Mouse (Mus musculus) testis, adult 2 months (tissue): Measurements from ENCODE around the gene Rab34. TPM values are rescaled to one million over a fixed set of nuclear protein-coding genes. Genes with fewer than 3 reads are reported as not detected.
A peak's percentile ranks its signal among the peaks of the same experiment; 100 is the strongest.
"Not testable (repeated sequence)": the region's sequence is repeated elsewhere in the genome, so short reads cannot be mapped to it uniquely, and the experiment has no call there.

ENCODE experiments used
- H3K27ac ChIP-seq: fragments of 200-500 bp; 2 replicates; pipeline ENCODE4 v1.5.1; 2012; ENCODE audit warnings: low read depth, low read length; ENCODE audit not compliant: control insufficient read depth, insufficient read depth
- H3K27me3 ChIP-seq: fragments of 200-500 bp; 2 replicates; pipeline ENCODE4 v1.6.1; 2012; ENCODE audit warnings: mild to moderate bottlenecking, low read length, moderate library complexity; ENCODE audit not compliant: control insufficient read depth, insufficient read depth
- H3K36me3 ChIP-seq: fragments of 200-500 bp; 2 replicates; pipeline ENCODE4 v1.6.1; 2012; ENCODE audit warnings: mild to moderate bottlenecking, low read length; ENCODE audit not compliant: control insufficient read depth, insufficient read depth
- H3K4me1 ChIP-seq: fragments of 200-500 bp; 2 replicates; pipeline ENCODE4 v1.6.1; 2012; ENCODE audit warnings: low read length; ENCODE audit not compliant: control insufficient read depth, insufficient read depth
- H3K4me3 ChIP-seq: fragments of 200-500 bp; 2 replicates; pipeline ENCODE4 v1.5.1; 2012; ENCODE audit warnings: low read depth, mild to moderate bottlenecking, low read length, moderate library complexity, mixed read lengths; ENCODE audit not compliant: control insufficient read depth
- CTCF ChIP-seq: fragments of 200-500 bp; IDR thresholded peaks from 2 replicates; pipeline ENCODE4 v1.5.1; 2012; ENCODE audit warnings: low read depth, mild to moderate bottlenecking, inconsistent platforms, low read length, moderate library complexity; ENCODE audit not compliant: control insufficient read depth, insufficient read depth, insufficient replicate concordance
- POLR2A ChIP-seq: fragments of 200-500 bp; IDR thresholded peaks from 2 replicates; pipeline ENCODE4 v1.6.1; 2012; ENCODE audit warnings: low read depth, mild to moderate bottlenecking, inconsistent platforms, low read length, moderate library complexity; ENCODE audit not compliant: control insufficient read depth
- polyA plus RNA-seq: library from polyadenylated mRNA; depleted of rRNA; stranded (reverse); fragments of >200 nt; gene quantifications from 2 replicates; pipeline ENCODE4 v1.2.3, GENCODE M21; 2012

Rab34 gene
- polyA plus RNA-seq, 1 experiment: 13.2 TPM

GRCm38 (mm10) chr11:78182450-78182849, 5.8 kb upstream of the Rab34 start:
- no peak for TF ChIP-seq POLR2A
- TF ChIP-seq CTCF: no peak
- Histone ChIP-seq H3K27me3 (no peaks in the 10 kb centered on the region), H3K4me1 (peaks cover 16% of the 10 kb centered on the region), H3K4me3 (peak overlapping the region; percentile 100), H3K27ac (no peak overlapping the region), H3K36me3 (peaks cover 1% of the 10 kb centered on the region)

GRCm38 (mm10) chr11:78182961-78183844, 5.0 kb upstream of the Rab34 start, which contains the start of gene Rpl23a:
TSS of gene Rpl23a (minus strand) at chr11:78183584.
- no peaks in the 10 kb centered on the region for H3K27me3 ChIP-seq
- peaks cover 11% of the 10 kb centered on the region for H3K4me1 ChIP-seq
- peak within 1 kb of the TSS; percentile 100 for H3K4me3 ChIP-seq
- H3K27ac ChIP-seq: peak within 1 kb of the TSS; percentile 96
- H3K36me3 ChIP-seq: peaks cover 1% of the 10 kb centered on the region
- TF ChIP-seq CTCF (no peak), POLR2A (peak; percentile 74)

DNA sequence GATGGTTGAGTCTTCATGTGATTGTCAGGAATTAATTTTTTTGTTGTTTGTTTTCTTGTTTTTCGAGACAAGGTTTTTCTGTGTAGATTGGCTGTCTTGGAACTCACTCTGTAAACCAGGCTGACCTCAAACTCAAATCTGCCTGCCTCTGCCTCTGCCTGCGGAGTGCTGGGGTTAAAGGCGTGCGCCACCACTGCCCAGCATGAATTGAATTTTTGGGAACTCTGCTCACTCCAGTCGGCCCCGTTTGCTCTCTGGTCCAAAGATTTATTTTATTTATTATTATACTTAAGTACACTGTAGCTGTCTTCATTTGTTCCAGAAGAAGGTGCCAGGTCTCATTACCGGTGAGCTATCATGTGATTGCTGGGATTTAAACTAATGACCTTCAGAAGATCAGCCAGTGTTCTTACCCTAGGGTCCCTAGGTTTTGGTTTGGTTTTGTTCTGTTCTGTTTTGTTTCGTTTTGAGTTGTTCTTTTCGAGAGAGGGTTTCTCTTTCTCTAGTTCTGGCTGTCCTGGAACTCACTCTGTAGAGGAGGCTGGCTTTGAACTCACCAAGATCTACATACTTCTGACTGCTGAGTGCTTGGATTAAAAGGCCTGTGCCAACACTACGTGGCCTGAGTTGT, 4.2 kb upstream of the Rab34 start:
- no peaks in the 10 kb centered on the region for H3K27me3 ChIP-seq
- peak overlapping the region; percentile 44; the same call in 1 of the 2 replicates for H3K27ac ChIP-seq
- peaks cover 10% of the 10 kb centered on the region for H3K4me1 ChIP-seq
- no peak overlapping the region for H3K4me3 ChIP-seq
- TF ChIP-seq POLR2A (no peak), CTCF (no peak)
- peaks cover 1% of the 10 kb centered on the region for H3K36me3 ChIP-seq

DNA sequence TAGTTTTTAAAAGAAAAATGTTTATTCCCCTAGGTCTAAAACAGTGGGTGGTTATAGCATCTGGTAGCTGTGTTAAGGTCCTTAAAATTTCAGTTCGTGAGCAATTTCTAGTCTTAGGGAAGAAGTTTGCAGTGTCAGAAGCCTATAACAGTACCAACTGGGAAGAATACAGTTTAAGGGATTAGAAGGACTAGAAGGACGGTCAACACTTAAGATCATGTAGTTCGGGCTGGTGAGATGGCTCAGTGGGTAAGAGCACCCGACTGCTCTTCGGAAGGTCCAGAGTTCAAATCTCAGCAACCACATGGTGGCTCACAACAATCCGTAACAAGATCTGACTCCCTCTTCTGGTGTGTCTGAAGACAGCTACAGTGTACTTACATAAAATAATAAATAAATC, 3.5 kb upstream of the Rab34 start:
- not testable (repeated sequence) for H3K27ac ChIP-seq, H3K27me3 ChIP-seq, H3K4me3 ChIP-seq, H3K36me3 ChIP-seq, H3K4me1 ChIP-seq

DNA sequence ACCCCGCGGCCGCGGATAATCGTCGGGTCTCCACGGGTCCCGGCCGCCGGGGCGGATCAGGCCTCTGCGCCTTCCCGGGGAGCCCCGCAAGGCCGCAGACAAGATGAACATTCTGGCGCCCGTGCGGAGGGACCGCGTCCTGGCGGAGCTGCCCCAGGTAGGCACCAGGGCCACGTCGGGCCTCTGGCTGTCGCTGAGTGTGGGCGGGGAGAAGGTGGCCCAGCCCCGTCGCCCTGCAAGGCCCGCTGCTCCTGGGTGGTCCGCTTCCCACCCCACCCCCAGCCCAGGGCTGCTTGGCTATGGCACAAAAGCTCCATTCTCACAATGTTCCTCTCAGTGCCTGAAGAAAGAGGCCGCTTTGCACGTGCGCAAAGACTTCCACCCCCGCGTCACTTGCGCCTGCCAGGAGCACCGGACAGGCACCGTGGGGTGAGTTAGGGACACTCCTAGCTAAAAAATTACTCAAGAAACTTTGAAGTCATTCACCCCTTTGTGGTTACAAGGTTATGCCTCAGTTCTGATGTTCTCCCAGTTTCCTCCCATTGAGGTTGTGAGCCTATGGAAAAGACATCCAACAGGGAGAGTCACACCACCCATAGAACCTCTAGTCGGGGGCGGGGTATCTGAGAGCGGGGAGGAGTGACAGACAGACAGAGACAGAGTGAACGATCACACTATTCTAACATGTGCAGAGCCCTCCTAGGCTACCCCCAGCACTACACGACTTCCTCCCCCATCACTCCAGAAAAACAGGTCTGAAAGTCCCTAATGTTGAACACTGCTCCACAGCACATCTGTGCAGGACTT, 1.2 kb downstream of the Rab34 start:
- H3K4me1 ChIP-seq: peaks cover 6% of the 10 kb centered on the region
- H3K4me3 ChIP-seq: peak overlapping the region; percentile 82
- peak overlapping the region; percentile 81 for H3K27ac ChIP-seq
- TF ChIP-seq CTCF (no peak), POLR2A (no peak)
- no peaks in the 10 kb centered on the region for H3K36me3 ChIP-seq
- H3K27me3 ChIP-seq: no peaks in the 10 kb centered on the region

DNA sequence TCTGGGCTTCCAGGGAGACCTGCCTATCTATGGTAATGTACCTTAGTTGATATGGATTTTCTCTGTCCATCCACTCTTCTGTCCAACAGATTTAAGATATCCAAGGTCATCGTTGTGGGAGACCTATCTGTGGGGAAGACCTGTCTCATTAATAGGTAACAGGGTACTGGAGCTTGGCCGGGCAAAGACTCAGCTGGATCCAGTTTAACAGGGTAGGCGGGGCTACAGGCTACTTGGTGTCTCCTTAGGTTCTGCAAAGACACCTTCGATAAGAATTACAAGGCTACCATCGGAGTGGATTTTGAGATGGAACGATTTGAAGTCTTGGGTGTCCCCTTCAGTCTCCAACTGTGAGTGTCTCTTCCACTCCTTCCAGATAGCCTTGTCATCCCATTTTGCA, 1.8 kb downstream of the Rab34 start:
- no peak for TF ChIP-seq POLR2A
- TF ChIP-seq CTCF: no peak
- H3K27ac ChIP-seq: no peak overlapping the region

DNA sequence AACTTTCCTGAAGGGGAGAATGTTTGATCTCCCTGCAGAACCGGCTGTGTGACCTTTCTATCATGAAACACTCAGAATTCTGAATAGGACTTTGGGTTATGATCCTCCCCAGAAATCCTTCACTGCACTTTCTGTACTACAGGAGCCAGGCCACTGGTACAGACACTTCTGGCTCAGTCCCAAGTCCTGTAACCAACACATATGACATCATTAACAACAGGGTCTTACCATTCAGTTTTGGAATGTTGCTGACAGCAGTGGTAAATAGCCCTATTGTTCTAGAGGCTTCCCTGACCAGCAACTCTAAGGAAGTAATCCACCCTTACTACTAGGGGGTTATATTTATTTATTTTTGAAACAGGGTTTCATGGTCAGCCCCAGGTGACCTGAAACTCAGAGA, 4.9 kb downstream of the Rab34 start, which contains the start of gene Proca1:
TSS of gene Proca1 (plus strand) at position 280 of the 400 bp plus-strand sequence.
- Histone ChIP-seq H3K27me3 (no peaks in the 10 kb centered on the region), H3K4me1 (peaks cover 10% of the 10 kb centered on the region), H3K27ac (no peak within 1 kb of the TSS), H3K36me3 (no peaks in the 10 kb centered on the region), H3K4me3 (peak within 1 kb of the TSS; percentile 96)
- TF ChIP-seq POLR2A: no peak
- TF ChIP-seq CTCF: no peak

More for the DNA sequence above, 1.8 kb downstream of the Rab34 start:
- peak overlapping the region; percentile 13; the same call in 1 of the 2 replicates for H3K4me3 ChIP-seq
- H3K27me3 ChIP-seq: no peaks in the 10 kb centered on the region
- no peaks in the 10 kb centered on the region for H3K36me3 ChIP-seq
- H3K4me1 ChIP-seq: peaks cover 9% of the 10 kb centered on the region
